Mouse (Mus musculus) embryonic facial prominence, embryonic 12.5 days (tissue): ENCODE data around the gene 5730409E04Rik. TPM values are rescaled to one million over a fixed set of nuclear protein-coding genes. Genes with fewer than 3 reads are reported as not detected.
A peak's percentile ranks its signal among the peaks of the same experiment; 100 is the strongest.

Experiments
- ATAC-seq: fragments of 200-750 bp; cut with Nextera tagmentation; 2 replicates; pipeline ENCODE4 v1.8.0; 2017; ENCODE audit not compliant: insufficient number of reproducible peaks, insufficient read depth, low FRiP score, low TSS enrichment
- H3K27ac ChIP-seq: fragments of 300-500 bp; sonication (generic); 2 replicates; pipeline ENCODE4 v1.5.1; 2016; ENCODE audit warnings: mild to moderate bottlenecking
- H3K27me3 ChIP-seq: fragments of 300-500 bp; sonication (generic); 2 replicates; pipeline ENCODE4 v1.6.1; 2016; ENCODE audit warnings: mild to moderate bottlenecking, moderate library complexity
- H3K36me3 ChIP-seq: fragments of 300-500 bp; sonication (generic); 2 replicates; pipeline ENCODE4 v1.6.1; 2016; ENCODE audit warnings: mild to moderate bottlenecking
- H3K4me1 ChIP-seq: fragments of 300-500 bp; sonication (generic); 2 replicates; pipeline ENCODE4 v1.6.1; 2016
- H3K4me2 ChIP-seq: fragments of 300-500 bp; sonication (generic); replicated peaks from 2 replicates; pipeline ENCODE4 v1.6.1; 2016; ENCODE audit warnings: mild to moderate bottlenecking, moderate library complexity
- H3K4me3 ChIP-seq: fragments of 300-500 bp; sonication (generic); 2 replicates; pipeline ENCODE4 v1.5.1; 2016; ENCODE audit warnings: mild to moderate bottlenecking
- H3K9ac ChIP-seq: fragments of 300-500 bp; sonication (generic); 2 replicates; pipeline ENCODE4 v1.6.1; 2016; ENCODE audit warnings: mild to moderate bottlenecking, moderate library complexity
- H3K9me3 ChIP-seq: fragments of 300-500 bp; sonication (generic); 2 replicates; pipeline ENCODE4 v1.6.1; 2016; ENCODE audit warnings: mild to moderate bottlenecking, moderate library complexity
- WGBS: fragments of 180-500 bp; shearing (Covaris S2); methylation state at CpG from one replicate; pipeline ENCODE4 v1.1.7; 2016; 5-methylcytosine and 5-hydroxymethylcytosine counted together
- microRNA-seq: library from miRNA; unstranded; fragments of <30 nt; microRNA quantifications from one replicate; pipeline ENCODE4, GENCODE M21; 2017
- polyA plus RNA-seq: library from polyadenylated mRNA; unstranded; fragments of >200 nt; fragmentation: Nextera tagmentation; extraction: Ambion mirVana; gene quantifications from 2 replicates; pipeline ENCODE4 v1.2.1, GENCODE M21; 2016

Gene 5730409E04Rik
- polyA plus RNA-seq, 1 experiment from 2014 or later: 2.9 TPM

DNA sequence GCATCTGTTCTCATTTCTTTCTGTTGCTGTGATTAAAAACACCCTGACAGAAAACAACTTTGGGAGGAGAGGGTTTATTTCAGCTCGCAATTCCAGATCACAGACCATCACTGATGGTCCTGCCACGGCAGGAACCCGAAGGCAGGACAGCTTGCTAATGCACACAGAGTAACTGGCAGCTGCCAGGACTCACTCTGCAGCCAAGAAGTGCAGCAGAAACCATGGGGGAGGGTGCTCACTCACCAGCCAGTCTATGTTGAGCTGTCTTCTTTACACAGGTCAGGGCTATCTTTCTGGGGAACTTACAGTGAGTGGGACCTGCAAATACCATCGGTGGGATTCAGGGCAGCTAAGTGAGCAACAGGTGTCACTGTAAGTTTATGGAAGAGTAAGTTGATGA is 27.8 kb downstream of the 5730409E04Rik start:
- WGBS: 67% methylated on average over 4 of the region's 4 CpGs
- no peaks in the 10 kb centered on the region for H3K9me3 ChIP-seq
- ATAC-seq: no peak
- peaks cover 16% of the 10 kb centered on the region for H3K27me3 ChIP-seq
- no peak overlapping the region for H3K27ac ChIP-seq
- no peaks in the 10 kb centered on the region for H3K36me3 ChIP-seq
- no peak overlapping the region for H3K9ac ChIP-seq
- no peak overlapping the region for H3K4me2 ChIP-seq
- no peak overlapping the region for H3K4me3 ChIP-seq
- peaks cover 2% of the 10 kb centered on the region; the same call in 1 of the 2 replicates for H3K4me1 ChIP-seq

DNA sequence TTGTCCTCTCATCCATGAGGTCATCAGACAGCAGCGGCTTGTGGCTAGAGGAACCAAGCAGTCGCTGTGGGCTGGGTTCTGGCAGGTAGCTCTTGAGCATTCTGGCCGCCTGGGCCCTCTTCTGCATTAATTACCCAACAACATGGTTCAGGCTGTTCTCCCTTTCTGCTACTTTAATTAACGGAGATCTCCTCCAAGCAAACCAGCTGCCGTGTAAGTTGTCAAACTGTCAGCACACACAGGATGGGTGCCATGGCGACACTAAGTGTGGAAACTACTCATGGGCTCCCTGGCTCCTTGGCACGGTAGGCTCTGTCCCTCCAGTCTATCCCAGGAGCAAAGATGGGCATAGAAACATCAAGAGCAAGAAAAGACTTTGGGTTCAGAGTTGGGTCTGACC is 29.7 kb downstream of the 5730409E04Rik start:
- ATAC-seq: no peak
- Histone ChIP-seq H3K27me3 (peaks cover 16% of the 10 kb centered on the region), H3K4me1 (peaks cover 2% of the 10 kb centered on the region; the same call in 1 of the 2 replicates), H3K9me3 (no peaks in the 10 kb centered on the region), H3K4me2 (no peak overlapping the region), H3K36me3 (no peaks in the 10 kb centered on the region), H3K9ac (no peak overlapping the region), H3K4me3 (no peak overlapping the region), H3K27ac (no peak overlapping the region)
- WGBS: 69% methylated on average over 7 of the region's 7 CpGs

DNA sequence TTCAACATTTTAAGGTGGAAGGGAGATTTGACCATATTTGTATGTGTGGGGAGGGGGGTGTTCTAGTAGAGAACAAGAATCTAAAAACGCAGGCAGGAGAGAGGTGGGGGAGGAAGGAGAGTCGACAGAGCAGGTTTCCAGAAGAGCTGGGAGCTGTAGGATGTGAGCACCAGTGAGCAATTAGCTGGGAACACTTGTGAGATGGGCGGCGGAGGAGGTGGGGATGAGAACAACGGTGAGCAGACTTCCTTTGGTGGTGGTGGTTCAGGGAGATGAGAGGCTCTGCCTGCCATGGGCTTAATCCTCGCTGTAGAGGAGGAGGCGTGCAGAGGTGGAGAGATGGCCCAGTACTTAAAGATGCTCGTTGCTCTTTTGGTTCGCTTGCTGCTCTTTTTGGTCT is 32.3 kb downstream of the 5730409E04Rik start:
- ATAC-seq: no peak
- Histone ChIP-seq H3K27me3 (0 out of 2 replicates have a peak, but pooled peaks cover 2% of the 10 kb centered on the region), H3K9ac (no peak overlapping the region), H3K36me3 (no peaks in the 10 kb centered on the region), H3K4me3 (no peak overlapping the region), H3K27ac (no peak overlapping the region), H3K9me3 (no peaks in the 10 kb centered on the region), H3K4me1 (no peaks in the 10 kb centered on the region), H3K4me2 (no peak overlapping the region)
- WGBS: 44% methylated on average over 9 of the region's 9 CpGs

DNA sequence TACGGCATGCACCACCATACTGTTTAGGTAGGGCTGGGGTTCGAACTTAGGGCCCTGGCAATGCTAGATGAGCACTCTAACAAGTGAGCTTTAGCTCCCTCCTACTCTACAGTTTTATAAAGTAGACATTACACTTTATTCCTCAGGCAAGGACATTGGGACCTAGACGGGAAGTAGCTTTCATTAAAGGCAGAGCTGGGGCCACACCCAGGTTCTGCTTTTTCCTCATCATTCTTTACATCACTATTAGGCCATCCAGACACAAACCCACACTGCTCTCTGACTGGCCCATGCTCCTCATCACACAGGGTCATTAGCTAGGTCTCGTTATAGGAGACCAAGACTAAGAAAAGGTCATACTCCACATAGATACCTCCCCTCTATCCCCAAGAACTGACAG is 34.2 kb downstream of the 5730409E04Rik start:
- no peaks in the 10 kb centered on the region for H3K36me3 ChIP-seq
- H3K4me2 ChIP-seq: no peak overlapping the region
- no peak overlapping the region for H3K9ac ChIP-seq
- H3K4me3 ChIP-seq: no peak overlapping the region
- WGBS: 65% methylated on average over 4 of the region's 4 CpGs
- H3K9me3 ChIP-seq: no peaks in the 10 kb centered on the region
- no peak for ATAC-seq
- no peak overlapping the region for H3K27ac ChIP-seq
- H3K4me1 ChIP-seq: no peaks in the 10 kb centered on the region
- H3K27me3 ChIP-seq: no peaks in the 10 kb centered on the region

DNA sequence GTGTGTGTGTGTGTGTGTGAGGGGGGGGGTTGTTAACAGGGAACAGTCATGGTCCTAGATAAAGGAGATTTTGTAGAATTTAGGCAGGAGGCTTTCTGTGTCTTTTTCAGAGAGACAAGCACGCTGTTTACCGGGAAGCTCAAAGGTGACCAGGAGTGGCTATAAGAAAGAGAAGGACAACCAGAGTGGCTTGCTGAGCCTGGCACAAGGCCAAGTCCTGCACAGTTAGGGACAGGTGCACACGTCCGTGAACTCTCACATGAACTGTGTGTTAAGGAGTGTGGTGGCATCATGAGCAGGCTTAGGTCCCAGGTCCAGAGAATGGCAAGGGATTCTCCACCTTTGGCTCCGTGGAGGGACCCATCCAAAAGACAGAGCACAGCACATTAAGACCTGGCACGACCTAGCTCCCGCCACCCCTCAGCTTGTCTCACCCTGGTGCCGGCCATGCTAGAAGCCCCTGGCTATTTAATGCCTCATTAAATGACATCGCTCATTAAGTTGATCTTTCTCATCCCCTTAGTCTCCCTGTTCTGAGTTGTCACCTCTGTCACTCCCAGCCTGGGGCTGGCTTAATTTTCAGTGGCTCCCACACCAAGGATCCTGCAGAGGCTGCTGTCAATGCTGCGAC is 34.8 kb downstream of the 5730409E04Rik start:
- ATAC-seq: no peak

DNA sequence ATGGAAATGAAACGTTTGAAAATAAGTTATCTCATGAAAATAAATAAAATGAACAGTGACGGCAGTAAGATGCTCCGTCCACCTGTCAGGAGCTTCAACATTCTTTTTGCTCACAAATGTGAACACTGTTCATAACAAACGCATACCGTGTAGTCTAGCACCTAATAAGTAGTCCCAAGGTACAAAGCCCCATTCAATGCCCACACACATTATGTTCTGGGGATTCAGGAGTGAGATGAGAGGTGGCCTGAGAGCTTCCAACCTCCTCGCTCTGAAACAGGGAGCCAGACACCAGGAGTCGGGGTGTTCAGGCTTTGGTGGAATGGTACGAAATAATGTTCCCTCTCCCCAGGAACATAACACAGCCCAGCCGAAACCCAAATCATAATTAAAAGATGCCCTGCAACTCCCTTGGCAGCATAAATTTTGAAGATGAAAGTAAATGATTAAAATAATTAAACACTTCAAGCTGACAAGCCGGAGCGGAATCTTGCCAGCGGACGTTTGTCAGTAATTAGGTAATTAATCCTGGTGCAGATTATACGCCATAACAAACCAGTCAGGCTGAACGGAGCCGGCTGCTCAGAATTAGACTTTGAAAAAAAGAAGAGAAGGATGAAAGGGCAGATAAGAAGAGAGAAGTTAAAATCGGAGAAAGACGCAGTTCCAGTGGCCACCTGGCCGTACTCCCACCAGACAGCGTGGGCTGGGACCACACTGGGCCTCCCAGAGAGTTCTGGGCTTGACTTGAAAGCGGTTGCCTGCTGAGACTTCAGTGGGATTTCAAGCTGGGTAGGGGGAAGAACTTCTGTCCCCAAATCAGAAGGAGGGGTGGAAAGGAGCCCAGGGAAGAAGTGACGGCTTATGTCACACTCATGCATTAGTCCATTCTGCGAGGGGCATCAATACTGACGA is 38.6 kb downstream of the 5730409E04Rik start:
- H3K4me1 ChIP-seq: no peaks in the 10 kb centered on the region
- no peak for ATAC-seq
- H3K27me3 ChIP-seq: no peaks in the 10 kb centered on the region
- H3K27ac ChIP-seq: no peak overlapping the region
- no peak overlapping the region for H3K4me3 ChIP-seq
- no peaks in the 10 kb centered on the region for H3K36me3 ChIP-seq
- H3K9me3 ChIP-seq: no peaks in the 10 kb centered on the region
- H3K4me2 ChIP-seq: no peak overlapping the region
- 37% methylated on average over 24 of the region's 24 CpGs for WGBS
- H3K9ac ChIP-seq: no peak overlapping the region

More for the DNA sequence above, 34.8 kb downstream of the 5730409E04Rik start:
- no peak overlapping the region for H3K9ac ChIP-seq
- 74% methylated on average over 10 of the region's 10 CpGs for WGBS
- H3K4me1 ChIP-seq: no peaks in the 10 kb centered on the region
- no peaks in the 10 kb centered on the region for H3K36me3 ChIP-seq
- H3K4me2 ChIP-seq: no peak overlapping the region
- no peak overlapping the region for H3K27ac ChIP-seq
- H3K9me3 ChIP-seq: no peaks in the 10 kb centered on the region
- H3K4me3 ChIP-seq: no peak overlapping the region
- H3K27me3 ChIP-seq: no peaks in the 10 kb centered on the region

DNA sequence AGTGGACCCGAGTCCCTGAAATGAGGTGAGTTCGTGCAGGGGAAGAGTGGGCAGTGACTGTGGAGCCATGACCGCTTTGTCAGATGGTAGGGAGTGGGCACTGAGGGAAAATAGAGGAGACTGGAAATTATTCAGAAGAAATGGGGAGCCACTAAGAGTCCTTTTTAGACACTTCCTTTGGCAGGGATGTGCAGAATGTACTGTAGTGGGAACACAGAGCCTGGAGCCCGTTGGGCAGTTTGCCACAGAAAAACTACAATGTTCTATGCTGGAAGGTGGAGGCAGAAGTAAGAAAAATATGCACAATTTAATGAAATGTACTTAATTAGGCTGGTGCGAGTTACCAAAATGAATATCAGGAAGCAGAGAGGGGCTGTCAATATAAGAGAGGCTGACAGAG is 43.5 kb downstream of the 5730409E04Rik start:
- Histone ChIP-seq H3K36me3 (no peaks in the 10 kb centered on the region), H3K9ac (no peak overlapping the region), H3K4me3 (no peak overlapping the region), H3K27ac (no peak overlapping the region), H3K9me3 (no peaks in the 10 kb centered on the region), H3K4me1 (no peaks in the 10 kb centered on the region), H3K4me2 (no peak overlapping the region), H3K27me3 (no peaks in the 10 kb centered on the region)
- no peak for ATAC-seq
- WGBS: 79% methylated on average over 5 of the region's 5 CpGs

DNA sequence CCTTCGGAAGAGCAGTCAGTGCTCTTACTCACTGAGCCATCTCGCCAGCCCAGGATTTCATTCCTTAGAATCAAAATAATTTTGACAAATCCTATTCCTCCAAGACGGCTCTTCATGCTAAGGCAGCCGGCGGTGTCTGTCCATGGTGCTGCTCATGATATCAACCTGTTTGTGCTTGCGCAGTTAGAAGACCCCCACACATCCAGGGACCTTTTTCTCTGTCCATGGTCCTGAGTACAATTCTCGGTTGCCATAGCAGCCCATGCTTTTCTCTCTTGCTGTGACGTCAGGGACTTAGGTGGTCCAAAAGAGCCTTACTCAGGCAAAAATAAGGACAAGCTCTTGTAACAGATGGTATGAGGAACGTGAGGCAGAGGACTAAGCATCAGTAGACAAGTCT is 45.7 kb downstream of the 5730409E04Rik start:
- Histone ChIP-seq H3K36me3 (no peaks in the 10 kb centered on the region), H3K4me1 (no peaks in the 10 kb centered on the region), H3K4me3 (no peak overlapping the region), H3K27ac (no peak overlapping the region), H3K9ac (no peak overlapping the region), H3K9me3 (no peaks in the 10 kb centered on the region), H3K27me3 (no peaks in the 10 kb centered on the region), H3K4me2 (no peak overlapping the region)
- ATAC-seq: peak; percentile 56; the same call in 1 of the 2 replicates
- 11% methylated on average over 9 of the region's 9 CpGs for WGBS

DNA sequence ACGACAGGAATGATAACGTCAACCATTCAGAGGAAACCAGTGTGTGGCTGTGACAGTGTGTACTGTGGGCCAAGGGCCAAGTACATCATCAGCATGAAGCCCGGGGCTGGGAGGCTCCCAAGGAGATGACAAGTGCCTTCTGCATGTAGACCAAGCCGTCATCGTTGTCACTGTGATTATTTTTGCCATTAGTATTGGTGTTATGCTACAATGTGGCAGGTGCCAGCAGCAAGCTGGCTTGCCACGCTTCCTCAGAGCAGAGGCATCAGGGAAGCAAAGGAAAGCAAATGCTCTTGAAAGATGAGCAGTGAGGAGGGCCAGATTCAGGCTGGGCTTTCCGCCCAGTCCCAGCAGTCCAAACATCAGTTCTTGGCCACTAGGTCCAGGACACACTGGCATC is 51.6 kb downstream of the 5730409E04Rik start:
- no peak overlapping the region for H3K4me2 ChIP-seq
- H3K9me3 ChIP-seq: no peaks in the 10 kb centered on the region
- no peak overlapping the region for H3K4me3 ChIP-seq
- no peak overlapping the region for H3K9ac ChIP-seq
- H3K27me3 ChIP-seq: no peaks in the 10 kb centered on the region
- 78% methylated on average over 7 of the region's 7 CpGs for WGBS
- H3K36me3 ChIP-seq: no peaks in the 10 kb centered on the region
- ATAC-seq: no peak
- H3K4me1 ChIP-seq: no peaks in the 10 kb centered on the region
- no peak overlapping the region for H3K27ac ChIP-seq

Small RNAs within 50 kb of the gene (microRNA-seq; reads per million reads assigned to microRNA genes)
- 0.54 reads per million for gene Mir7119

Other genes with a start within 250 kb of the 5730409E04Rik start
- 19.3 and 19.9 TPM in 2 replicates for gene Ago3, start 180.3 kb upstream of the 5730409E04Rik start, polyA plus RNA-seq
- 7.0 and 8.4 TPM in 2 replicates for gene Ago1, start 141.2 kb upstream of the 5730409E04Rik start, polyA plus RNA-seq
- gene Ago4, start 76.3 kb upstream of the 5730409E04Rik start, polyA plus RNA-seq: 3.2 and 4.1 TPM in 2 replicates
- gene Clspn, start 52.9 kb upstream of the 5730409E04Rik start, polyA plus RNA-seq: 40.7 and 41.4 TPM in 2 replicates
- 459 and 471 TPM in 2 replicates for gene Psmb2, start 67.8 kb downstream of the 5730409E04Rik start, polyA plus RNA-seq
- 0.34 TPM in 1 of 2 replicates, not detected in the other for gene Tfap2e, start 126.4 kb downstream of the 5730409E04Rik start, polyA plus RNA-seq
- 35.2 and 37.2 TPM in 2 replicates for gene Ncdn, start 143.6 kb downstream of the 5730409E04Rik start, polyA plus RNA-seq
- gene AU040320, start 143.7 kb downstream of the 5730409E04Rik start, polyA plus RNA-seq: 18.1 and 20.4 TPM in 2 replicates